Comparison of ENCODE assay signal across 10 mouse cellular contexts in the genomic region with DNA sequence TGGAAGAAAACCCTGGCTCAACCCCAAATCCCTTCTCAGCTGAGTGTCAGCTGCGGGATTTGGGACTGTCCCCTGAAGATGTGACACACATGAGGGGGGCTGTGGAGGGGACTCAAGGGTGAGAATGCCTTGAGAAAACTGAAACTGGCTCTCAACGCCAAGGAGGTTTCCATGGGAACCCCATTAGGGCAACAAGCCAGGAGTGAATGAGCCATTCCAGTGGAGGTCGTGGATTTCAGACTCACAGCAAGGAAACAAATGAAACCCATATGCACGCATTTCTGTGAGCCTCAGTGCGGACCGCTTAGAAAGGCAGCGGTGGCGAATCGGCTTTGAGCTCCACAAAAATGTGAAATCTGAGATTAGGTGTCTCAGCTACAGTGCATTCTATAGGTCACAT. TPM values are rescaled to one million over a fixed set of nuclear protein-coding genes. Genes with fewer than 3 reads are reported as not detected.
DNase-seq lines count a peak whose midpoint lies in the region; ATAC-seq and TF ChIP-seq lines count a peak whose summit lies in the region.
"Had no signal": no experiment of that assay in that cellular context is flagged by ENCODE, and none has a peak within 500 bp of the region (broad histone marks: within the 10 kb centered on the region; RNA-seq: fewer than 3 reads in every experiment).

No protein-coding gene starts in this region.

- no peak overlapping the region for H3K4me3 ChIP-seq in forebrain, embryonic 11.5 days (ENCODE audit: low read depth, low read length)
- no peak overlapping the region for H3K4me3 ChIP-seq in kidney, postnatal 0 days (replicated peaks; ENCODE audit: low read depth, low read length)
- no peak overlapping the region for H3K4me3 ChIP-seq in neural tube, embryonic 11.5 days (ENCODE audit: low read depth, low read length)
- H3K4me3 ChIP-seq: neural tube, embryonic 12.5 days had no signal

- DNase-seq in layer of hippocampus, adult 9-11 months: peak; percentile 22
- DNase-seq in layer of hippocampus, adult 11-12 months (ENCODE audit: low spot score): no peak
- peak; percentile 92 for DNase-seq in adrenal gland, postnatal 14 days
- DNase-seq in forebrain, embryonic 11.5 days (ENCODE audit: low spot score): peak; percentile 62
- peak; percentile 57 for DNase-seq in kidney, postnatal 0 days (ENCODE audit: low spot score)
- DNase-seq in neural tube, embryonic 11.5 days (ENCODE audit: low spot score): peak; percentile 54
- no peak for DNase-seq in B cell, adult 2 months

- H3K4me2 ChIP-seq in forebrain, embryonic 11.5 days (ENCODE audit: low read depth, low read length, severe bottlenecking): no peak overlapping the region
- H3K4me2 ChIP-seq in kidney, postnatal 0 days (ENCODE audit: low read length): no peak overlapping the region; the same call in 1 of the 2 replicates
- no peak overlapping the region for H3K4me2 ChIP-seq in neural tube, embryonic 11.5 days (ENCODE audit: low read depth)
- H3K4me2 ChIP-seq: neural tube, embryonic 12.5 days had no signal

- H3K9me3 ChIP-seq in forebrain, embryonic 11.5 days (ENCODE audit: control insufficient read depth, low read length): no peaks in the 10 kb centered on the region
- no peaks in the 10 kb centered on the region for H3K9me3 ChIP-seq in kidney, postnatal 0 days (replicated peaks; ENCODE audit: low read length)
- no peaks in the 10 kb centered on the region for H3K9me3 ChIP-seq in neural tube, embryonic 11.5 days (ENCODE audit: control insufficient read depth, low read length)
- H3K9me3 ChIP-seq: neural tube, embryonic 12.5 days had no signal

- no peaks in the 10 kb centered on the region for H3K27me3 ChIP-seq in forebrain, embryonic 11.5 days (ENCODE audit: control insufficient read depth, insufficient read depth, low read length)
- no peaks in the 10 kb centered on the region for H3K27me3 ChIP-seq in kidney, postnatal 0 days (ENCODE audit: insufficient read depth, low read length)
- H3K27me3 ChIP-seq in neural tube, embryonic 11.5 days (ENCODE audit: control insufficient read depth, insufficient read depth, low read length): no peaks in the 10 kb centered on the region
- H3K27me3 ChIP-seq: neural tube, embryonic 12.5 days had no signal

- 0 out of 2 replicates have a peak overlapping the region, but pooled peaks have one; percentile 18 for H3K27ac ChIP-seq in forebrain, embryonic 11.5 days (ENCODE audit: low read depth, low read length)
- H3K27ac ChIP-seq in kidney, postnatal 0 days: no peak overlapping the region
- no peak overlapping the region for H3K27ac ChIP-seq in neural tube, embryonic 11.5 days (ENCODE audit: low read depth, low read length)
- H3K27ac ChIP-seq: neural tube, embryonic 12.5 days had no signal

- H3K4me1 ChIP-seq in forebrain, embryonic 11.5 days (replicated peaks; ENCODE audit: control insufficient read depth, insufficient read depth, low read length): no peaks in the 10 kb centered on the region
- 0 out of 2 replicates have a peak, but pooled peaks cover 8% of the 10 kb centered on the region for H3K4me1 ChIP-seq in kidney, postnatal 0 days (replicated peaks; ENCODE audit: insufficient read depth, low read length)
- H3K4me1 ChIP-seq in neural tube, embryonic 11.5 days (ENCODE audit: control insufficient read depth, insufficient read depth, low read length): no peaks in the 10 kb centered on the region

- no peak overlapping the region for H3K9ac ChIP-seq in forebrain, embryonic 11.5 days (ENCODE audit: low read length)
- H3K9ac ChIP-seq in kidney, postnatal 0 days (ENCODE audit: low read depth, low read length): no peak overlapping the region
- H3K9ac ChIP-seq in neural tube, embryonic 11.5 days (ENCODE audit: low read length): no peak overlapping the region
- H3K9ac ChIP-seq: neural tube, embryonic 12.5 days had no signal

- H3K36me3 ChIP-seq in forebrain, embryonic 11.5 days (ENCODE audit: control insufficient read depth, insufficient read depth, low read length): no peaks in the 10 kb centered on the region
- no peaks in the 10 kb centered on the region for H3K36me3 ChIP-seq in kidney, postnatal 0 days (ENCODE audit: insufficient read depth, low read length)
- H3K36me3 ChIP-seq in neural tube, embryonic 11.5 days (ENCODE audit: control insufficient read depth, insufficient read depth, low read length): no peaks in the 10 kb centered on the region
- H3K36me3 ChIP-seq: neural tube, embryonic 12.5 days had no signal

- TF ChIP-seq CTCF in kidney, postnatal 0 days (IDR thresholded peaks at IDR 0.05; ENCODE audit: low read depth): no peak

- 39% methylated on average over 9 of the region's 9 CpGs for WGBS in forebrain, embryonic 11.5 days
- 25% methylated on average over 9 of the region's 9 CpGs for WGBS in kidney, postnatal 0 days
- 41% methylated on average over 9 of the region's 9 CpGs for WGBS in neural tube, embryonic 11.5 days

- ATAC-seq in forebrain, embryonic 11.5 days (replicated peaks; ENCODE audit: low FRiP score): no peak
- no peak for ATAC-seq in kidney, postnatal 0 days (replicated peaks; ENCODE audit: low FRiP score, low read depth)
- no peak for ATAC-seq in neural tube, embryonic 11.5 days (ENCODE audit: insufficient read depth, low FRiP score, low TSS enrichment)
- ATAC-seq in megakaryocyte, adult 5-6 weeks (ENCODE audit: poor library complexity, severe bottlenecking): no peak

RNA-seq across cellular contexts. Expression of a gene that starts 18.1 kb away (rescaled TPM):
- total RNA-seq in adrenal gland, postnatal 14 days (2021): not detected in 2 replicates
- polyA plus RNA-seq in forebrain, embryonic 11.5 days (2014; fragmentation: Nextera tagmentation; extraction: Ambion mirVana): not detected in 2 replicates
- polyA plus RNA-seq in kidney, postnatal 0 days (2015; fragmentation: Nextera tagmentation; extraction: Ambion mirVana): not detected in 2 replicates
- not detected in 2 replicates for polyA plus RNA-seq in neural tube, embryonic 11.5 days (2014; fragmentation: Nextera tagmentation; extraction: Ambion mirVana)
- not detected in 2 replicates for total RNA-seq in megakaryocyte, adult 5-6 weeks (2015)
- total RNA-seq in megakaryocyte, adult 5-6 weeks (2017): not detected in 2 replicates
- total RNA-seq: heart, postnatal 36 days had no signal
- polyA plus RNA-seq: neural tube, embryonic 12.5 days had no signal

RNA-seq across cellular contexts. Expression of a gene that starts 56.3 kb away (rescaled TPM):
- total RNA-seq in adrenal gland, postnatal 14 days (2021): 7.9 and 9.5 TPM in 2 replicates
- 17.8 and 20.5 TPM in 2 replicates for polyA plus RNA-seq in forebrain, embryonic 11.5 days (2014; fragmentation: Nextera tagmentation; extraction: Ambion mirVana)
- 9.2 and 9.4 TPM in 2 replicates for polyA plus RNA-seq in kidney, postnatal 0 days (2015; fragmentation: Nextera tagmentation; extraction: Ambion mirVana)
- 14.7 and 15.3 TPM in 2 replicates for polyA plus RNA-seq in neural tube, embryonic 11.5 days (2014; fragmentation: Nextera tagmentation; extraction: Ambion mirVana)
- 1.9 and 2.3 TPM in 2 replicates for total RNA-seq in megakaryocyte, adult 5-6 weeks (2015)
- 1.8 and 2.0 TPM in 2 replicates for total RNA-seq in megakaryocyte, adult 5-6 weeks (2017)

RNA-seq across cellular contexts. Expression of a gene that starts 57.4 kb away (rescaled TPM):
- 59.3 and 60.9 TPM in 2 replicates for total RNA-seq in adrenal gland, postnatal 14 days (2021)
- 130 and 137 TPM in 2 replicates for polyA plus RNA-seq in forebrain, embryonic 11.5 days (2014; fragmentation: Nextera tagmentation; extraction: Ambion mirVana)
- polyA plus RNA-seq in kidney, postnatal 0 days (2015; fragmentation: Nextera tagmentation; extraction: Ambion mirVana): 90.6 and 98.3 TPM in 2 replicates
- 193 and 203 TPM in 2 replicates for polyA plus RNA-seq in neural tube, embryonic 11.5 days (2014; fragmentation: Nextera tagmentation; extraction: Ambion mirVana)
- 2.9 and 3.3 TPM in 2 replicates for total RNA-seq in megakaryocyte, adult 5-6 weeks (2015)
- total RNA-seq in megakaryocyte, adult 5-6 weeks (2017): 4.9 and 8.1 TPM in 2 replicates

Comparison
In these comparisons a context has a peak if more than half of its experiments do, and no peak if none do; other contexts are left out.
1. DNase-seq: peak in layer of hippocampus, adult 9-11 months (single experiment), adrenal gland, postnatal 14 days (single experiment), forebrain, embryonic 11.5 days (single experiment), kidney, postnatal 0 days (single experiment) and neural tube, embryonic 11.5 days (single experiment); none in layer of hippocampus, adult 11-12 months (single experiment) and B cell, adult 2 months (0 of 2).